Mouse (Mus musculus) kidney, postnatal 36 days (tissue): ENCODE results near the gene Vps50.
"Not testable (repeated sequence)": the region's sequence is repeated elsewhere in the genome, so short reads cannot be mapped to it uniquely, and the experiment has no call there.

Source experiments
- DNase-seq, 2 experiments: peaks; one replicate each; pipeline ENCODE4 v3.0.0; 2021 to 2022; ENCODE audit warnings: mixed read lengths in 2 of 2

The Vps50 gene

DNA sequence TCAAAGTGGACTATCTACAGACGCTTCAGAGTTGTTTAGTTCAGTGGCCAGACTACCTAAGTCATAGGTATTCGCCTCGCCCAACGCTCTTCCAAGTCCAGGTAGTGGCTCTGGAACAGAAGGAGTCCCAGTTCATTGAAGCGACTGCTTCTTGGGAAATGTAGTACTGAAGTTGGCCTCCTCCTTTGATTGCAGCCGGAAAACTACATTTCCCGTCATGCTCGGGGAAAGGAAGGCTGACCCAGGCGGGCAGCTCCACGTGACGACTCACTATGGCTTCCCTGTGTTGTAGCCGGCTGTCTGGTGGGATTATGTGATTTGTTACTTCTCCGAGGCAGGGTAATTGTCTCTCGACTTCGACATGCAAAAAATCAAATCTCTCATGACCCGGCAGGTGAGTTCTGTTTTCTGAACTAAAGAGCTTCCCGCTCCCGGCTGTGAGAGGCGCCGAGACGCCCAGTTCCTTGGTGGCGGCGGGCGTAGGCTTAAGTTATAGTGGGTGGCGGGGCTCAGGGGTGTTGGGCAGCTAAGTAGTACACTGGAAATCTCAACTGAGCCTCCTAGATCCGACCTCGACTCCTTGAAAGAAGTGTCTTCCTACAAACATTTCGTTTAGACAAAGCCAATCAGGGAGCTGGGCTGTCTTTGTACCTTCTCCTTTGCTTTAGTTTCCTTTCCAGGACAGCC, at the start of gene Vps50, which contains the start of gene Hepacam2:
Gene Vps50, plus strand, starts transcription at position 221 of the 687 bp plus-strand sequence.
Gene Hepacam2, minus strand, starts transcription at position 137 of the 687 bp plus-strand sequence.
- peak; percentile 94 to 96 for DNase-seq

GRCm38 (mm10) chr6:3454421-3454820, 43.8 kb upstream of the Vps50 start:
- no peak for DNase-seq

- peak; percentile 15 to 58 for DNase-seq
These were observed 42.1 kb upstream of the Vps50 start for GRCm38 (mm10) chr6:3455944-3456536.

DNA sequence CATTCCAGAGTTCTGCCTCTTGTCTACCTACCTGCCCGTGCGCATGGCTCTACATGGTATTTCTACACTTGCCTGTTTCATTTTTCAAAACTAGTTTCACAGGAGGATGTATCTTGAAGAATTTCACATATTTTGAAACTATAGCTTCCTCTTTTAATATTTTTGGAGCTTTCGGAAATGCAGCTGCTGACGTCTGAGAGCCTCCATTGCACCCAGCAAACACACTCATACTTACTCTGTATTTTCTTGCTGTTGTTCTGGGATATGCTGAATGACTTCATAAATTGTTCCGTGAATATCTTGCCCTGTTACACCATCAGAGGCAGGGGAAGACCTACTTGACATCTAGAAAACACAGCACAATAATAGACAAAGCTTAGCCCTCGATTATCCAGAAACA, 35.2 kb upstream of the Vps50 start:
- DNase-seq = no peak

DNA sequence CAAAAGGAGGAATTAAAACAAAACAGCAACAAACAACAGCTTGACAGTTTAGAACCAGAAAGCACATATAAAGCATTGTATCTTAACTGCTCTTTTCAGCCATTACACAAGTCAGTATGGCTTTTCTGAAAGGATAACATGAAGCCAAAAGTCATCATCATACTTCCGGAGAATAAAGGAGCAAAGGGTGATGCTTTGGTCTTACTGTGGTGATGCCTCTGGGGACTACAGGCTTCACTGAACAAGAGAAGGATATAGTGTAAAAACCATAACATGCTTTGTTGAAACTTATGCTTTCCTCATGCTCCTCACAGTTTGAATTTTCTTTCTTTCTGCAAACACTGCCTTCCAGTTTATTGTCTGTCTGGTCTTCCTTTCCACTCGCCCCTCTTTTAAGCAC, 34.6 kb upstream of the Vps50 start:
- no peak for DNase-seq

GRCm38 (mm10) chr6:3468627-3469026, 29.6 kb upstream of the Vps50 start:
- no peak for DNase-seq

GRCm38 (mm10) chr6:3470706-3471105, 27.5 kb upstream of the Vps50 start:
- no peak for DNase-seq

GRCm38 (mm10) chr6:3476299-3476698, 21.9 kb upstream of the Vps50 start:
- DNase-seq = no peak

DNA sequence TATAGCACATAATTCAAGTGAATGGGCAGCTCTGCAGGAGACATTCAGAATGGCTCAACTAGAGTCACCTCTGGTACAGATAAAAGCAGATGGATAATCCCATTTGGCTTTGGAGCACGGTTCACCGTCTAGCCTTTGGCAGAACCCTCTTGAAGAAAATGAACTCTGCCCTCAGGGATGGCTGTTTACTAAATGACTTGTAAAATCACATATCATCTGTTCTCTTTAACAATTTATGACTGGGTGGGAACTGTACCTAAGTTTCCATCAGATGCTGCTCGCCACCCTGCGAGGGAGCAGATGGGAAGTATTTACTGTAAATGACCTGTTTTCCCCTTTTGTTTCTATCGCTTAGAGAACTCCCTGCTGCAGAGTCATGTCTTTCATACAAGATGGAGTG, 18.3 kb upstream of the Vps50 start:
- no peak for DNase-seq

- no peak for DNase-seq
These were observed 16.5 kb upstream of the Vps50 start for GRCm38 (mm10) chr6:3481705-3482104.

DNA sequence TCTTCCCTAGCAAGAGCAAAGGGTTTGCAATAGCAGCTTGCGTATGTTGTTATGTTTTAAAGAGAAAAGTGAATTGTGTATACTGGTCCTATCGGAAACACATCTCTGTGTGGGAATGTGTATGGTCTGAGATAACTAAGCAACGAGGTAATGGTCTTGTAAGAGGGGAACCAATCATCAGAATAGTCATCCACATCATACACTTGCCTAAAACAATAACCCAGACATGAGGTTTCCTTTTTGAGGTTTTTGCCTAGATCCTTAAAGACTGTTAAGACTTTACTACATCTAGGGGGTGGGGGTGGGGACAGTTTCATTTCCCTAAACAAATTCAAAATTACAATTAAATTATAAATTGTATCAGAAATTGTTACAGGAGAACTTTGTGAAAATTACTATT, 13.0 kb upstream of the Vps50 start:
- DNase-seq = no peak

DNA sequence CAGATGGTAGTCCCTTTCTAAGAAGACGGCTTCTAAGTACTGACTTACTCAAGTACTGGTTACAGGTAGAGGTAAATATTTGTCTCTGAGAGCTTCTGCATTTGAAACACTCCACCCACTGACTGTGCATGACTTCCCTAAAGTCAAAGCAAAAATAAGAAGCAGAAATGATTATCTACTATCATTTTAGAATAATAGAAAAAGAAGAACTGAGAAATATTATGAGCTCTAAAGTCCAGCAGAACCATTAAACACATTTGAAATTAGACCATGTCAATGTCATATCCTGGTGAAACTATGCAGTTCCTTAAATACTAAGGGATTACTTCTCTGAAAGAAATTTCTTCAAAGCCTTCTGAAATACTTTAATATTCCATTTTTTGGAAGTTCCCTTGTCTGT, 10.8 kb upstream of the Vps50 start:
- DNase-seq = no peak

- DNase-seq = no peak
These were observed 3.9 kb upstream of the Vps50 start for GRCm38 (mm10) chr6:3494285-3494684.

DNA sequence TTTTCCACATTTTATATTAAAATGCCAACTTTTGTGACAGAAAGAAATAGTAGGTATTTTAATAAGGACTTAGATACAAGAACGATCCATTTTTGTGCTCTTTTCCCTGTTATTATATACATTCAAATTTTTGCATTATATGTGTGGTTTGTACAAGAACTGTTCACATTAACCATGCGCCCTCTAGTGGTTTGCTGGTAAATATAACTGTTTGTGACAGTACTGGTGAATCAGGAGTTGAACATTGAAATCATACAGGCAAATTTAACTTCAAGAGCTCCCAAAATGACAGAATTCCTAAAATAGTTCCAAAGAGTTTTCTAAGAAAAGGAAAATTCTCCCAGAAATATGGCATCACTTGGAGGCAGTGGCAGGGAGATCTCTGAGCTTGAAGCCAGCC, 2.0 kb upstream of the Vps50 start:
- DNase-seq = peak; percentile 41 to 48

DNA sequence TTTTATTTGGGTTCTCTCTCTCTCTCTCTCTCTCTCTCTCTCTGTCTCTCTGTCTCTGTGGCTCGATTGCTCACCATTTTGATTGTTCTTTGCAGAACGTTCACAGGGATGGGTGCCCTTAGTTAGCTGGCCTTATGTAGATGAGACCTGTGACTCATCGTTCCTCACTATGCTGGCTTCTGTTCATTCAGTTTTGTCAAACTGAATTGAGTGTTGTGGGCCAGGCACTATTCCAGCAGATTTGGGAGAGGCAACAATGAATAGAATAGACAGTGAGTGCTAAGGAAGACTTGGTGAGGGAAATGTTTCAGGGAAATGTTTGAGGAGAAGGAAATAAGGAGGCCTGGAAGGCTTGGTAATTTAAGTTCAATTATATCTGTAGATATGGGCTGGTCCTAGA, 2.1 kb downstream of the Vps50 start:
- no peak for DNase-seq

GRCm38 (mm10) chr6:3505289-3505688, 7.1 kb downstream of the Vps50 start:
- DNase-seq = no peak

GRCm38 (mm10) chr6:3507078-3507477, 8.9 kb downstream of the Vps50 start:
- DNase-seq = no peak

DNA sequence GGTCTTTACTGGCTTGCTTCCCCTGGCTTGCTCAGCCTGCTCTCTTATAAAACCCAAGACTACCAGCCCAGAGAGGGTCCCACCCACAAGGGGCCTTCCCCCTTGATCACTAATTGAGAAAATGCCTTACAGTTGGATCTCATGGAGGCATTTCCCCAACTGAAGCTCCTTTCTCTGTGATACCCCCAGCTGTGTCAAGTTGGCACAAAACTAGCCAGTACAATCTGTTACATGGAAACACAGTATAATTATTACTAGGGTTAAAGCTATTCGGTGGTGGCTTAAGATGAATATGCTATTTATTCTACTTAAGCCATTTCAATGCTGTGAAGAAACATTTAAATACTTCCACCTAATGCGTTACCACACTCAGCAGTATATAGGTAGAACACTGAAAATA, 10.0 kb downstream of the Vps50 start:
- DNase-seq = not testable (repeated sequence)

- peak in 1 of 2 experiments; percentile 36 for DNase-seq
These were observed 11.6 kb downstream of the Vps50 start for GRCm38 (mm10) chr6:3509782-3510181.

- DNase-seq = no peak
These were observed 12.9 kb downstream of the Vps50 start for GRCm38 (mm10) chr6:3511116-3511515.

GRCm38 (mm10) chr6:3511612-3512011, 13.4 kb downstream of the Vps50 start:
- DNase-seq = no peak

DNA sequence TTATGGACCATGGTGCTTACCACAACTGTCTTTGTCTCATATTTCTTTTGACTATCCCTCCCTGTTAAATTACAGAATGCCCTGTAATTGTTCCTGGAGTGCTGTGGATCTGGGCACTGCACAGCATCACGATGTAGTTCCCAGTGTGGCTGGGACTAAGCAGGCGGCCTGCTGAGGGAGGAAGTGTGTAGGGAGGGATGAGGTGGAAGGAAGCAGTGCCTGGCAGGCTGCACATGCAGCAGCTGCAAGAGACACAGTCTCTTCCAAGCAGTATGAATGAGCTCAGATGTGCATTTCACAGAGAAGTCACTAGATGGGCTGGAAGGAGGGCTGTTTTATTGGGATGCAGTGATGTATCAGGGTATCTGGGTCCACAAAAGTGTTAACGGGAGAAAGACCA, 14.4 kb downstream of the Vps50 start:
- no peak for DNase-seq

DNA sequence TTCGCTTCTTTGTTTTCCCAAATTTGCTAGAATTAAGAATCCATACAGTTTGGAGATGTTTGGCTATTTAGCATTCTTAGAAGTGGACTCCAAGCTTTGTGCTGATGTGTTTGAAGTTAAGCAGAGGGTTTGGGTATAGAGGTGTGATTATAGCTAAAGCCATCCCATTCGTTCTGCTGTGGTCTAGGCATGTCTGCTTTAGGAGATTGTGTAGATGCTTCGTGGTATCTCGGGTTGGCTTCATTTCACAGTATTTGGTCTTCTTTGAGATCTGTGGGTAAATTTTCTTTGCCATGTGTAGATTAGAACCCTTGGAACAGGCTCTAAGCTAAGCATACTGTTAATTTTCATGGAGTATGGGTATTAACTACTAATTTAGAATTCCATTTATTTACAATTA, 30.0 kb downstream of the Vps50 start:
- no peak for DNase-seq

DNA sequence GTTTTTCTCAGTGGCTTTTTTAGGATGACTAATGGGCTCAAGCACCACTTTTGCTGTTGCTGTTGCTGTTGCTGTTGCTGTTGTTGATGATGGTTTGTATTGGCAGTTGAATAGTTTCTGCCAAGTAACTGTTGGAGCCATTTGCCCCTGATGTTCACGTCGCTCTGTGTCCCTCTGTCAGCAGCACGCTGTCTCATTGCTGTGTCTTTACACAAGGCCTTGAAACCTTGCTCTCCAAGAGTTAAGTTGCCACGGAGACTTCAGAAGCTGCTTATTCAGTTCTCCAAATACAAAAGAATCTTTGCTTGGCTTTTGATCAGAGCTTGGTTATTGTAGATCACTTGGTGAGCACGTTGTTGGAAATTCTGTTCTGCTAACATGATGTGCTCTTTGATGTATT, 33.3 kb downstream of the Vps50 start:
- no peak for DNase-seq

DNA sequence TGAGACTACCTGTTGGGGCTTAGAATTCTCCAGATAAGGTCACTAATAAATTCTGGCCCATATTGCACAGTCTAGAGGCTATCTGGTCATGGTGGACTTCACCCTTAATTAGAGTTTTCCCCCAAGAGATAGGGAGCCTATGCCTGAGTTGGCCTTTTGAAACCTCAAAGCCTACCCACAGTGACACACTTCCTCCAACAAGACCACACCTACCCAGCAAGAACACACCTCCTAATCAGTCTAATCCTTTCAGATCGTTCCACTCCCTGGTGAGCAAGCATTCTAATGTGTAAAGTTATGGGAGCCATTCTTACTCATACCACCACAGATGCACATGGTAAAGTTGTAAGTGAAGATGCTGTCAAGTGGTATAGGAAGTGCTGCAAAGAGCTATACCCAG, 37.9 kb downstream of the Vps50 start:
- no peak for DNase-seq
